Mouse (Mus musculus) thymus, postnatal 25 days (tissue): ENCODE results near the gene Mpg.

Experiments
- DNase-seq: peaks from one replicate; pipeline ENCODE4 v3.0.0; 2022

Gene Mpg

DNA sequence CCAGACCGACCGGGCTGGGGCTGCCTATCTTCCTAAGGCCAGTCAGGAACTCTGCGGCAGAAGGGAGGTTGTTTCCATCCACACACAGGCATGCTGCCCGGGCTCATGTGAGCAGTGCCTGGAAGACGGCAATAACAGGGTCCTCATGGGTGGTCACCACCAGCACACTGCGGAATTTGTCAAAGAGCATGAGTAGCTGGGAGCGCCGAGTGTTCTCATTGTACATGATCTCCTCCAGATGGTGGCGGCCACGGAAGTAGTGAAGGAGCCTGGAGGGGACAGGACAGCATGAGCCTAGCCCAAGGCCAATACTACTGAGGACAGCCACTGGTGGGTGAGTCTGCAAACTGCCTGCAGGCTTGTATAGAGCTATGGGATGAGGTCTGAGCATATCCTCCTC, 6.5 kb downstream of the Mpg start:
- DNase-seq = no peak

DNA sequence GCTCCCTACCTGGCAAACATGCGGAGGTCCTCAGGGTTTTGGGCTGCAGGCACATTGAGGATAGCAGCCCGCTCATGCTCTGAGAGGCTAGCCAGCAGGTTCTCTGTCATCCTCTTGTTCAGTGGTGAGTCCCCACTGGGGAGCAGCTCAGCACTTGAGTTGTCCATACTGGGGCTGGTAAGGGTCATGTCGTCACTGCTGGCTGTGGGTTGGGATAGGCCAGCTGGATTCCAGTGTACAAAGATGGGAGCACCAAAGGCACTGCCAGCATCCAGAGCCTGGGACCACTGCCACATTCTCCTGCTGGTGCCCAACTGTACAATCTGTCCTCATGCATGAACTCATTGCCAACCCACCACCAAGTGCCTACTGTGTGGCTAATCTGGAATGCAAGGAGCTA, 7.6 kb downstream of the Mpg start:
- no peak for DNase-seq

GRCm38 (mm10) chr11:32234816-32235485, 8.6 kb downstream of the Mpg start:
- DNase-seq = no peak

DNA sequence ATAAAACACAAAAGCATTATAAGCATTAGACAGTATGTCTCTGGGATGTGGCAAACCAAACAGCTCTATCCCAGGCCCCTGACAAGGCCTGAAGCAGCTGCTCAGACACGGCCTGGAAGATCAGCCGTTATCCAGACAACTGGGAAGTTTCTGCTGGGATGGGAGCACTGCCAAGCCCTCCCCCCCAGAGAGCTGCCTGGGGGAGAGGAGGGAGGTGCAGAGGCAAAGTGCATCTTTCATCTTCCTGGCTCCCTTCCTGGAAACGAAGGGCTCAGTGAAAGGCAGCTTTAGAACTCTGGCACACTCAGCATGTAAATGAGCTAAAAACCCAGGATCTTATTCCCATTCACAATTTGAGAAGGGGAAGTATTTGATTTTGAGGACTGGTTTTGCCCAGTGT, 9.3 kb downstream of the Mpg start:
- DNase-seq = no peak

DNA sequence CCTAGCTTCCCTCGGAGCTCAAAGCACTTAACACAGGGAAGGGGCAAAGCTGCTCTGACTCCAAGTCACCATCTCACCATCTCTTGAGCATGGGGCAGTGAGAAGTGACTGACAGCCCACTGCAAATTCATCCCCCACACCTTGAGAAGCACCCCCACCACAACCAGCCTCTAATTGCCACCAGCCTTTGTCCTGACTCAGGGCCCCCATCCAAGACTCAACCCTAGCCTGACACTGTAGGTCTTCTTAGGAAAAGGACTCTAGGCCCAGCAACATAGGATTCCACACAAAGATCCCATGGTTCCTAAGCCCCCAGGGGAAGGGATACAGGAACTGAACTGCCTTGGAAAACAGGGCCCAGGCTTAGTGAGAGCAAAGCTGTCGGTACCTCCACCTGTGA, 9.8 kb downstream of the Mpg start:
- no peak for DNase-seq

- DNase-seq = peak; percentile 27
Measured at GRCm38 (mm10) chr11:32236712-32237410, 10.6 kb downstream of the Mpg start.

DNA sequence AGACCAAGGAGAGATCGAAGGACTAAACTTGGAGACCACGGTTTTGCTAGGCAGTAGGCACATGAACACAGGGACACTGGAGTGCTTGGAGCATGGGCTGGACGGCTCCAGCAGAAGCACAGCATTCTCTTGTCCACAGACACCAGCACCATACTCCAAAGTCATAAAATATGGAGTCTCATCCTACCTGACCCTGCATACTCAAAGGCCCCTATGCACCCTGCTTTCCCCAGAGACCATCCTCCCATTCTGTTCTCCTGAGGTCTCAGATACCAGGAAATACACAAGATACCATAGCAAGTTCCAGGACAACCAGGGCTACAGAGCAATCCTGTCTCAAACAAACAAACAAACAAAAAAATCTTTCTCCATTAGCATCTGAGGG, 11.1 kb downstream of the Mpg start:
- DNase-seq = no peak

DNA sequence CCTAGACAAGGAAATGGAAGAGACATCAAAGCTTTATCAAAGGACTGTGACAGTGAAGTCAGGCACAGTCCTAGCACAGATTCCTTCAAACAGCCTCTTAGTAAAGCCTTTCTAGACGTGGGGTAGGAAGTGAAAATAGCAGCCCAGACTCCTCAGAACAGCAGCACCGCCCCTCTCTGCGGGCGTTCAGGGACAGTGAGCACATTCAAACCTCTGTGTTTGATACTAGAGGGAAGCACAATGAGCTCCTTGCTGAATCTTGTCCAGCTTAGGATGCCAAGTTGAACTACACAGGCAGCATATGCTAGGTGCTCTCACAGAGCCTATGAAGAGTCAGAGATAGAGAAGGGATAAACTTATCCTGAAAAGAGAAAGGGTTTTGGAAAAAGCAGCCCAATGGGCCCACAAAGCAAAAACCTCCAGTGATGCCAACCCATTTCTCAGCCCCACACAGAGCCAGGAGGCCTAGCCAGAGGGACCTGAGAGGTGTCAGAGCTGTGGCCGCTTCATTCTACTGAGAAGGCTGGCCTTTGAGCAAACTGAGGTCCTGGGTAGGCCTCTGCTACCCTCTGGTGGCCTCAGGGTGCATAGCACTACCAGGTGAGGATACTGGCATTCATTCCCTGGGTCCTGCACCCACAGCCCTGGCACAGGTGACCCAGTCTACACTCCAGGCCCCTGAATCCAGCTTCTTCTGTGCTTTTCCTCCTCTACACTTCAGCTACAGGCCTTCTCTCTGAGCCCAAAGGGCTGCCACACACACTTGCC, 12.0 kb downstream of the Mpg start:
- DNase-seq = peak; percentile 79

DNA sequence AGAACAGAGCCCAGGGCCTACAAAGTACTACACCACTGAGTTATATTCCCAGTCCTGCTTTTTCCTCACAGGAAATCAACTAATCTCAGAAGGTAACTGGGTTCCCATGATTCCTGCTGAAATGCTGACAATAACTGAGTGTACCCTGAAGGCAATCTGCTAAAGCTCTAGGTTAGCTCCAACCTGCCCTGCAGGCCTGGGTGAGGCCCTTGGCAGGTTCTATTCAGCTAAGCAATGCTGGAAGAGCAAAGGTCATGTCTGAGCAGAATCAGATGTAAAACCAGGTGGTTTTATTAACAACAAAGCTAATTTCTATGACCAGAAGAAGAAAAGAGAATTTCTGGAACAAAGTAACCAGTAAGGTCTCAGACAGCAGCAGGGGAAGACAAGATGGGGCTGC, 15.1 kb downstream of the Mpg start:
- DNase-seq = no peak

DNA sequence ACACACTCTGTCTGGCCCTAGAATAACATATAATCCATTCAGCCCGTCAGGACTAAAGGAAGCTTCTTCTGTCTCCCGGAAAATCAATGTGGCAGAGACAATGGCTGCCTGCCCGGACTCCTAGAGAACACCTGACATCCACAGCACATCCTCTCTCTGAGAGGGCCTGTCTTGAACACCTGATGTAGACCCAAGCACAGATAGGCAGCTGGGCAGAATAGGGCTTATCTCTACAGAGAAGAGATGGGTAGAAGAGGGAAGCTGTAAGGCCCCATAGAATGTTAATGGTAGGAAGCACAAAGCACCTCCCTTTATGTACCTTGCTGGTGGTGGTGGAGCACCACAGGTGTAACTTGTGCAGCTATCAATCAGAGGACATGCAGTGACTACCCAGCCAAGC, 15.9 kb downstream of the Mpg start:
- no peak for DNase-seq

DNA sequence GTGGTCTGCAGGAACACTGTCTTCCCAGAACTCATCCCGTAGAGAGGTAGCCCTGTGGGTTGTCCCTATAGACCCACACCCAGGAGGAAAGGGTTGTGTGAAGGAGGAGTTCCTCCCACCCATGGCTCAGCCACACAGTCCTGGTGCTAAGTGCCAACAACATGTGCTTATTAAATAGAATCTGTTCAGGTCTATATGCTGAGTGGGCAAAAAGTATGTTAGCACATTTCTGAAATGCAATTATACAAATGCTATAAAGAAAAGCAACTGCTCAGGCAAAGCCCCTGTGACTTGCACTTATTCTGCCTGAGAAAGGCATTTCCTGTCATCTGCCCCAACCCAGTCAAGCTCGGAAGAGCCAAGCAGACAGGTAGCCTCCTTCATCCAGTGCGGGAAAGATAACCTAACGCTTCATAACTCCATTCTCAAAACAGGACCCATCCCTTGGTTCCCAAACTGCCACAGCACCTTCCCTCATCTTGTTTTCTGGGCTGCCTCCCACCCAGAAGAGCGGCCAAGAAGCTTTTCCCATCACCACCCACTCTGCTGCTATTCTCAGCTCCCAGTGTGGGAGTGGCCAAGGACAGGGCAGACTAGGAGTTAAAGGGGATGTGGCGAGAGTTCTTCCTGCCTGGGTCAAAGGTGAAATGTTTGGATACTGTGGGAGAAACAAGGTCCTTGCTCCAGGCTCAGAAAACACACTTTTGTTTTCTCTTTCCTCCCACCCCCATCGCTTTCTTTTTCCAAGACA, 17.1 kb downstream of the Mpg start:
- no peak for DNase-seq

DNA sequence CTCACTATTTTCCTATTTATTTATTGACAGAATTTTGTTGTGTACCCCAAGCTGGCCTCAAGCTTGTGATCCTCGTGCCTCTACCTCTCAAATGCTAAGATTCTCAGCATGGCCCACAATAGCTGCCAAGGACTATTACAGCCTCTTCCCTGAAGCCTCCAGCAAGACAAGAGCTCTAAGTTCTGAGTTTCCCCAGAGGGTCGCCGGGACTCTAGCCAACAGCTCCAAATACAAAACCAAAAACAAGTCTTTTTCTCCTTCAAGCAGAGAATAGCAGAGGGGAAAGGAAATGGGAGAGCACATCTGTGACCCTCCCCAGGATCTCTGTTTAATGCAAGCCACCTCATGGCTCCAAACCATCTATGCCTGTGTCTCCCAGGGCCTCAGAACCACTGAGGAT, 17.8 kb downstream of the Mpg start:
- DNase-seq = no peak

- DNase-seq = no peak
Measured at GRCm38 (mm10) chr11:32244617-32245016, 18.3 kb downstream of the Mpg start.

GRCm38 (mm10) chr11:32245614-32246013, 19.3 kb downstream of the Mpg start:
- DNase-seq = no peak

DNA sequence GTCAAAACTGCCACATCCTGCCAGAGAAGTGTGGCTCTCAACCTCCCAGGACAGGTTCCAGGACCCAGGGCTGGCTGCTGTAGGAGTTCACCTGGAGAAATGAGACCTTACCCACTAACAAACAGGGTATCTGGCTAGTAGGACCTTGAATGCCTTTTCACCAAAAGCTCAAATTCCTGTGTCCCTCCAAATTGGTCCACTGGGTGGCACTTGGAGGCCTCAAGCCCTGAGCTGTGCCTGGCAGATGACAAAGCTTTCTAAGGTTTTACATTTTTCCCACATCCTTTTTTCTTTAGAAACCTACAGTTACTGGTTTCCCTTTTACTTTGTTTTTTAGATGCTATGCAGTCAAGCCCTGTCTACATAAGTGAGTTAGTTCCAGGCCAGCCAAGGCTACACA, 20.8 kb downstream of the Mpg start:
- peak; percentile 47 for DNase-seq

DNA sequence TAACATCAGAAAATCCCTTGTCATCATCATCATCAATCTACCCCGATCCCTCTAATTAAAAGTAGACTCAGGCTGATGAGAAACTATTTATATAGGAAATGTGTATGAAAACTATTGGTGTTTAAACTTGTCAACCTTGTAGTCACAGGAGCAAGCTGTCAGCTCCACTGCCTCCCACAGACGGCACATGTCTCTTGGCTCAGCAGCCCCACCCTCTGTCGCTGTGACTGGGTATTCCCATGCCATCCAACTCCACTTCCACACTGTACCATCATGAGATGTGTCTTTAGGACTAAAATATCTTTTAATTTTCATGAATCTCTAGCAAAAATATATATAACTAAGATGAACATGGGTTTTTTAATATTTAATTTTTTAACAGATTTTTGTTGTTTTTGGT, 22.0 kb downstream of the Mpg start:
- no peak for DNase-seq

DNA sequence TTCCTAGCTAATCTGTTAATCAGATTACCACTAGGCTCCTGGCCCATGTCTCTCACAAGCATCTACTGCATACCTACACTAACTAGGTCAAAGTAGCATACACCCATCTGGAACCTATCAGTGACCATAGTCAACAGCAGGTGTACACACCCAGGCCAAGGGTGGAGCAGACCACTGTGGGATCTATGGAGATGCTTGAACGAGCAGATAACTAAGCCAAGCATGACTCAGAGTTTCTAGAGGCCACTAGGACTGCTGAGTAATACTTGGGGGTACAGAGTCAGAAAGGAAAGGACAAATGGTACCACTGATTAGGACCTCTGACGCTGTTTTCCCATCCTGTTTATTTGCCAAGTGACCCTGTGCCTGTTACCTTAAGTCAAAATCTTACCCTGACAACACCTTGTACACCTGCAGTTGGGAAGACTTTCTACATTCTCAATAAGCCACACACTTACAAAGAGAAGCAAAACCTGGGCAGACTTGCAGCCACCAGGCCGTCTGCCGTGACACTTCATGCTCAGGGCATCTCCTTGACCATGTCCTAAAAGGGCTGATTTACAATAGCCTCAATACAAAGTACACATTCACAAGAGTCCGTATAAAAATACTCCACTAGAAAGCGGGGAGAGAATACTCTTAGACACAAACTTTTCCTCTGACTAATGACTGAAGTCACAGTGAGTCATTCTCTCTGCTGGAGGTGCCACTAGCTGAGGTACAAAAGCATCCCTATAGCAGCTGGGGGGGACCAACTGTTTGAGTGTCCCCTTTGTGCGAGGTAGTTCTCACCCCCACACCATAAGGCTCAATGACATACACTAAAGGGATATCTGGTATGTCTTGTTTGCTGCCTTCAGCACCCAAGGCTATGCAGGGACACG, 24.8 kb downstream of the Mpg start:
- DNase-seq = no peak

GRCm38 (mm10) chr11:32253121-32253520, 26.8 kb downstream of the Mpg start:
- DNase-seq = no peak

GRCm38 (mm10) chr11:32256146-32256545, 29.8 kb downstream of the Mpg start:
- no peak for DNase-seq

- DNase-seq = no peak
Measured at GRCm38 (mm10) chr11:32256566-32256965, 30.3 kb downstream of the Mpg start.

DNA sequence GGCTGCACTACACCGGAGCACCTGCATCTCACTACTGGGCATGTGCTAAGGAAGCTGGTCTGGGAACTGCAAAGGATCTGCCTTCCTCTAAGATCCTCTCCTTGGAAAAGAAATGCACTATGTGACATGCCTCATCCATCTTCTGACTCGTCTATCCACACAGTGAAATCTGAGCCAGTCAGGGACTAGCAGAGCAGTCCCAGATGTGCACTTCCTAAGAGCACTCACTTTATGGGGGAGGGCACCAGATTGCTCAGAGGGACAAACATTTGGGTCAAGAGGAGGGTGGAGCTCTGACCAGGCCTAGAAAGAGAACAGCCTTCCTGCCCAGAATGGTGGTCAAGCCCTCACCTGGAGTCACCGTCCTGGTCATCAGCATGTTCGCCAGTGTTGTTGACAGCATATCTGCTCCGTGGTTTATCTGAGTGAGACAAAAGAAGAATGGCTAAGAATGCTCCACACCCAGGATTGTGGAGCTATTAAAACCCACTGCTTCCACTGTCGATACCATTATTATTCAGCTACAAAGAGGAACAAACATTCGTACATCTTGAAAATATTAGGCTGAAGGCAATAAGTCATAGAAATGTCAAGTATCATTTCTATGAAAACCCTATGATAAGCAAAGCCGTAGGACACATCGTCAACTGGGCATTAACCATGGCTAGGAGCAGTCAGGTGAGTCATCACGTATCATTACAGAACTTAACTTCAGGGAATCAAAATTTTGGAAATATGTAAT, 36.5 kb downstream of the Mpg start:
- no peak for DNase-seq
